Mouse (Mus musculus): ENCODE measurements around the gene Map2.

Map2 gene

GRCm38 (mm10) chr1:66394944-66395637, 220.0 kb downstream of the Map2 start:
- Histone ChIP-seq H3K36me3 (ENCODE audit: insufficient read depth, low read length) (no peaks in the 10 kb centered on the region), H3K4me1 (replicated peaks; ENCODE audit: low read depth, low read length) (peaks cover 3% of the 10 kb centered on the region; the same call in 1 of the 2 replicates), H3K9me3 (ENCODE audit: low read length) (no peaks in the 10 kb centered on the region), H3K4me3 (replicated peaks; ENCODE audit: low read length) (no peak overlapping the region), H3K27me3 (ENCODE audit: insufficient read depth, low read length) (no peaks in the 10 kb centered on the region)
- TF ChIP-seq NANOG (IDR thresholded peaks at IDR 0.05; ENCODE audit: borderline replicate concordance, low read length) (no peak), POU5F1 (IDR thresholded peaks at IDR 0.05; ENCODE audit: borderline replicate concordance, low read length) (no peak), CTCF (conservative IDR thresholded peaks at IDR 0.05; ENCODE audit: low read length) (no peak)

- H3K4me3 ChIP-seq (replicated peaks; ENCODE audit: low read length) = no peak overlapping the region
- H3K4me1 ChIP-seq (replicated peaks; ENCODE audit: low read depth, low read length) = peaks cover 3% of the 10 kb centered on the region; the same call in 1 of the 2 replicates
- H3K27me3 ChIP-seq (ENCODE audit: insufficient read depth, low read length) = no peaks in the 10 kb centered on the region
- H3K36me3 ChIP-seq (ENCODE audit: insufficient read depth, low read length) = no peaks in the 10 kb centered on the region
- no peaks in the 10 kb centered on the region for H3K9me3 ChIP-seq (ENCODE audit: low read length)
- TF ChIP-seq POU5F1 (IDR thresholded peaks at IDR 0.05; ENCODE audit: borderline replicate concordance, low read length) (no peak), NANOG (IDR thresholded peaks at IDR 0.05; ENCODE audit: borderline replicate concordance, low read length) (no peak), CTCF (conservative IDR thresholded peaks at IDR 0.05; ENCODE audit: low read length) (no peak)
Measured at GRCm38 (mm10) chr1:66395826-66396225, 220.8 kb downstream of the Map2 start.

DNA sequence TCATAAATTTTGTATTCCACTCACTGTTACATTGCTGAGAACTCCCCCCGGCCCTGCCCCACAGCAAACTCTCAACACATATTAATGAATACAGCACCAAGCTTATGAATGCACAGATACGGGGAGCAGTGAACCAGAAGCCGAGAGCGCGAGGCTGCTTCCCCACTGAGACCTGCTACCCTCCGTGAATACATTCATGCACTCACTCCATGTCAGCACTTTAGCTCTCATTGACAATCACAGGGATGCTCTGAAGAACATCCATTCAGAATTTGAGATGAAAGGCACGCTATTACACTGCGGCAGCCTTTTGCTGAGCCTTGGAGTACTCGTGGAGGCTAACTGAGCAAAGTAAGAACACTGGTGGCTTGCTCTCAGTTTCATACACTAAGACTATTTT, 226.8 kb downstream of the Map2 start:
- Histone ChIP-seq H3K9me3 (ENCODE audit: low read length) (no peaks in the 10 kb centered on the region), H3K4me1 (replicated peaks; ENCODE audit: low read depth, low read length) (peaks cover 3% of the 10 kb centered on the region; the same call in 1 of the 2 replicates), H3K4me3 (replicated peaks; ENCODE audit: low read length) (no peak overlapping the region), H3K27me3 (ENCODE audit: insufficient read depth, low read length) (no peaks in the 10 kb centered on the region), H3K36me3 (ENCODE audit: insufficient read depth, low read length) (no peaks in the 10 kb centered on the region)
- TF ChIP-seq NANOG (IDR thresholded peaks at IDR 0.05; ENCODE audit: borderline replicate concordance, low read length) (no peak), POU5F1 (IDR thresholded peaks at IDR 0.05; ENCODE audit: borderline replicate concordance, low read length) (no peak)

DNA sequence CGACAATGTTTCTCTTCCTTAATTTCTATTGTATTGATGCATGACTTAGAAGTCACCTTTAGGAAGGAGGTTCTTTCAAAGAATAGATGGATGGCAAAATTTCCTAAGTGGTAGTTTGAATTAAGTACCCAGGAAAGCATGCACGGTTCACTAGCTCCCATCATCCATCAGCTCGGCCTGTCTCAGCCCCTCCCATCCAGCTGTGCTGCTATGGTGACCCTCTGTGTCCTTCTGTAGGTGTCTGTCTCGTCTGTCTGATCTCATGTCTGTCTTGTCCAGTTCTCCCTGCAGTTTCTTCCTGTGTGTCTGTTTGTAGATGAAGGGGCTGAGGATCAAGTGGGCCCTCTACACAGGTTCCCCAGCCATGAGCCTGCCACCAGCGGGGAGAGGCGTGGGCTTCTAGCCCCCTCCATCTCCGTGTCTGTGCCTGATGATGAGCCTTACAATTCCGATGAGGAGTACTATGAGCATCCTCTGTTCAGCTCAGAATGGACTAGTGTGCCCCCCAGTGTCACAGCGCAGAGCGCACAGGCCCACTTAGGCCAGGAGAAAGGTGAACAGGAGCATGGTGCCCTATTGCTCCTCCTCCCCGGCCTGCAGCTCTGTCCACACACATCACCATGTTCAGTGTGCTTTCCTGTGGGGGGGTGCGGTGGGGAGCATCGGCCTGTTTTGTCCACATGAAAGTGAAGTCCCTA, 232.3 kb downstream of the Map2 start:
- TF ChIP-seq CTCF (conservative IDR thresholded peaks at IDR 0.05; ENCODE audit: low read length) (no peak), NANOG (IDR thresholded peaks at IDR 0.05; ENCODE audit: borderline replicate concordance, low read length) (no peak), POU5F1 (IDR thresholded peaks at IDR 0.05; ENCODE audit: borderline replicate concordance, low read length) (no peak)
- Histone ChIP-seq H3K27me3 (ENCODE audit: insufficient read depth, low read length) (no peaks in the 10 kb centered on the region), H3K36me3 (ENCODE audit: insufficient read depth, low read length) (no peaks in the 10 kb centered on the region), H3K4me1 (replicated peaks; ENCODE audit: low read depth, low read length) (peaks cover 5% of the 10 kb centered on the region), H3K4me3 (replicated peaks; ENCODE audit: low read length) (no peak overlapping the region), H3K9me3 (ENCODE audit: low read length) (no peaks in the 10 kb centered on the region)

DNA sequence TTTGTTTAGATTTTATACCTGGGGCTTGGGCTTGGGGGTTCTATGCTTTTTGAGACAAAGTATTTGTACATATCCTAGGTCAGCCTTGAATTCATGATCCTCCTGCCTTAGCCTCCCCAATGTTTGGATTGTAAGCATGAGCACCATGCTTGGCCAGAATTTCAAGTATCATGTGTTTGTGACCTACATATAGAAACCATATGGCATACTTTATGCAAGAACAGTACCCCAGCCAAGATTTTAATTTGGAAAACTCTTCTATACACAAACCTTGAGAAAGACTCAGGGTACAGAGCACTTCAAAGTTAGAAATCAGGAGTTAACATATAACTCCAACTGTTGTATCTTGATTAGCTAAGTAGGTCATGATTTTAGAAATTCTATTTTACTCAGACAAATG, 243.3 kb downstream of the Map2 start:
- Histone ChIP-seq H3K27me3 (ENCODE audit: insufficient read depth, low read length) (no peaks in the 10 kb centered on the region), H3K36me3 (ENCODE audit: insufficient read depth, low read length) (no peaks in the 10 kb centered on the region), H3K4me3 (replicated peaks; ENCODE audit: low read length) (no peak overlapping the region), H3K9me3 (ENCODE audit: low read length) (no peaks in the 10 kb centered on the region), H3K4me1 (replicated peaks; ENCODE audit: low read depth, low read length) (no peaks in the 10 kb centered on the region)
- no peak for TF ChIP-seq CTCF (conservative IDR thresholded peaks at IDR 0.05; ENCODE audit: low read length)
- TF ChIP-seq POU5F1 (IDR thresholded peaks at IDR 0.05; ENCODE audit: borderline replicate concordance, low read length) = no peak
- TF ChIP-seq NANOG (IDR thresholded peaks at IDR 0.05; ENCODE audit: borderline replicate concordance, low read length) = no peak

GRCm38 (mm10) chr1:66426073-66426472, 251.0 kb downstream of the Map2 start:
- Histone ChIP-seq H3K36me3 (ENCODE audit: insufficient read depth, low read length) (no peaks in the 10 kb centered on the region), H3K4me1 (replicated peaks; ENCODE audit: low read depth, low read length) (peaks cover 6% of the 10 kb centered on the region), H3K4me3 (replicated peaks; ENCODE audit: low read length) (no peak overlapping the region), H3K9me3 (ENCODE audit: low read length) (no peaks in the 10 kb centered on the region), H3K27me3 (ENCODE audit: insufficient read depth, low read length) (no peaks in the 10 kb centered on the region)
- TF ChIP-seq NANOG (IDR thresholded peaks at IDR 0.05; ENCODE audit: borderline replicate concordance, low read length) = no peak
- TF ChIP-seq POU5F1 (IDR thresholded peaks at IDR 0.05; ENCODE audit: borderline replicate concordance, low read length) = no peak

DNA sequence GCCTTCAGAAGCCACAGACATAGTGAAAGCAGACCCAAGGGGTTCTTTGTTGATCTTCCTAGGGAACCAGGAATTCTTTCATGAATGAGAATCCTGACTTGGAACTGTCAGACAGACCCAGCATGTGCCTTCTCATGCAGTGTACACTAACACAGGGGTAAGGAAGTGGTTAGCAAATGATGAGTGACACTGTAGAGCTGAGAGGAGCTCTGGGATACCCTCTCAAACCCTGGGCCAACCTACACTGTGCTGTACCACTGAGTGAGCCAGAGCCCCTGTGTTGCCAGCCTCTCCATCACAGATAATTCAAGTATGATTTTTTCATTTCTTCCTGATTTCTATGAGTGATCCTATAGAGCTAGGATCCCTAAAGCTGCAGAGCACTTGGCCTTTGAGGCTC, 255.9 kb downstream of the Map2 start:
- no peaks in the 10 kb centered on the region for H3K27me3 ChIP-seq (ENCODE audit: insufficient read depth, low read length)
- H3K36me3 ChIP-seq (ENCODE audit: insufficient read depth, low read length) = no peaks in the 10 kb centered on the region
- H3K4me1 ChIP-seq (replicated peaks; ENCODE audit: low read depth, low read length) = peaks cover 6% of the 10 kb centered on the region
- TF ChIP-seq NANOG (IDR thresholded peaks at IDR 0.05; ENCODE audit: borderline replicate concordance, low read length) = no peak
- TF ChIP-seq POU5F1 (IDR thresholded peaks at IDR 0.05; ENCODE audit: borderline replicate concordance, low read length) = no peak
- TF ChIP-seq CTCF (conservative IDR thresholded peaks at IDR 0.05; ENCODE audit: low read length) = no peak
- H3K4me3 ChIP-seq (replicated peaks; ENCODE audit: low read length) = no peak overlapping the region
- no peaks in the 10 kb centered on the region for H3K9me3 ChIP-seq (ENCODE audit: low read length)

DNA sequence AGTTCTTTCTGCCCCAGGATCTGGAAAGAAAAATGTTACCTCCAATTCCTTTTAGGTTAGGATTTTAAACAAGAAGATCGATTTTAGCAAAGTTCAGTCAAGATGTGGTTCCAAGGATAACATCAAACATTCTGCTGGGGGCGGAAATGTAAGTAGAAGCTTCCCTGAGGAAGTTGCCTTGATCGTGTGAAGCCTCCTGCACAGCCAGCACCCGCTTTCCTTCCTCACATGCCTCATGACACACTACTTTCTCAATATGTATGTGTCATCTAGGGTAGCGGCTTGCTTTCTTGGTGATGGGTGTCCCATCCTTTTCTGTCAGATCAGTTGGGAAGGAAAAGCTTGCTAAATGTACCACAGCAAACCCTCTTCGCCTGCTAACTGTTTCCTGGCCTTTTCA, 256.4 kb downstream of the Map2 start:
- H3K36me3 ChIP-seq (ENCODE audit: insufficient read depth, low read length) = no peaks in the 10 kb centered on the region
- peaks cover 6% of the 10 kb centered on the region for H3K4me1 ChIP-seq (replicated peaks; ENCODE audit: low read depth, low read length)
- H3K9me3 ChIP-seq (ENCODE audit: low read length) = no peaks in the 10 kb centered on the region
- TF ChIP-seq POU5F1 (IDR thresholded peaks at IDR 0.05; ENCODE audit: borderline replicate concordance, low read length) = no peak
- TF ChIP-seq NANOG (IDR thresholded peaks at IDR 0.05; ENCODE audit: borderline replicate concordance, low read length) = no peak
- TF ChIP-seq CTCF (conservative IDR thresholded peaks at IDR 0.05; ENCODE audit: low read length) = no peak
- H3K4me3 ChIP-seq (replicated peaks; ENCODE audit: low read length) = no peak overlapping the region
- H3K27me3 ChIP-seq (ENCODE audit: insufficient read depth, low read length) = no peaks in the 10 kb centered on the region

All from E14TG2a.4 (cell line).